Mouse (Mus musculus) lung, embryonic 14.5 days (tissue): ENCODE results near the gene Msh5. TPM values are rescaled to one million over a fixed set of nuclear protein-coding genes. Genes with fewer than 3 reads are reported as not detected.
"Not testable (repeated sequence)": the region's sequence is repeated elsewhere in the genome, so short reads cannot be mapped to it uniquely, and the experiment has no call there.

ENCODE experiments used
- ATAC-seq: fragments of 200-750 bp; cut with Nextera tagmentation; 2 replicates; pipeline ENCODE4 v1.8.0; 2017; ENCODE audit warnings: mild to moderate bottlenecking, moderate TSS enrichment, moderate library complexity; ENCODE audit not compliant: insufficient read depth
- DNase-seq: peaks from one replicate; pipeline ENCODE4 v3.0.0-alpha.2; 2015
- H3K27ac ChIP-seq: fragments of 300-500 bp; sonication (generic); 2 replicates; pipeline ENCODE4 v1.5.1; 2014; ENCODE audit warnings: low read depth, mild to moderate bottlenecking, moderate library complexity
- H3K27me3 ChIP-seq: fragments of 300-500 bp; sonication (generic); 2 replicates; pipeline ENCODE4 v1.6.1; 2014; ENCODE audit warnings: low read length, control low read depth; ENCODE audit not compliant: insufficient read depth
- H3K36me3 ChIP-seq: fragments of 300-500 bp; sonication (generic); 2 replicates; pipeline ENCODE4 v1.6.1; 2014; ENCODE audit warnings: control low read depth; ENCODE audit not compliant: insufficient read depth
- H3K4me1 ChIP-seq: fragments of 300-500 bp; sonication (generic); 2 replicates; pipeline ENCODE4 v1.6.1; 2014; ENCODE audit warnings: antibody characterized with exemption, control low read depth; ENCODE audit not compliant: insufficient read depth
- H3K4me2 ChIP-seq: fragments of 300-500 bp; sonication (generic); 2 replicates; pipeline ENCODE4 v1.6.1; 2014; ENCODE audit warnings: mild to moderate bottlenecking
- H3K4me3 ChIP-seq: fragments of 300-500 bp; sonication (generic); 2 replicates; pipeline ENCODE4 v1.5.1; 2014; ENCODE audit warnings: low read depth, low read length
- H3K9ac ChIP-seq: fragments of 300-500 bp; sonication (generic); 2 replicates; pipeline ENCODE4 v1.6.1; 2014
- H3K9me3 ChIP-seq: fragments of 300-500 bp; sonication (generic); 2 replicates; pipeline ENCODE4 v1.6.1; 2016; ENCODE audit warnings: low read depth, low read length, control low read depth
- CTCF ChIP-seq: IDR thresholded peaks from 2 replicates; pipeline ENCODE4 v1.5.1; 2016; ENCODE audit warnings: antibody characterized with exemption, low read depth
- WGBS: fragments of 180-500 bp; shearing (Covaris S2); extraction: QIAGEN DNeasy Blood & Tissue Kit; methylation state at CpG from one replicate; pipeline ENCODE4 v1.1.7; 2014; 5-methylcytosine and 5-hydroxymethylcytosine counted together
- polyA plus RNA-seq: library from polyadenylated mRNA; unstranded; fragments of >200 nt; fragmentation: Nextera tagmentation; extraction: Ambion mirVana; gene quantifications from 2 replicates; pipeline ENCODE4 v1.2.1, GENCODE M21; 2014

Msh5 gene
- polyA plus RNA-seq, 1 experiment from 2014 or later = 4.6 TPM

DNA sequence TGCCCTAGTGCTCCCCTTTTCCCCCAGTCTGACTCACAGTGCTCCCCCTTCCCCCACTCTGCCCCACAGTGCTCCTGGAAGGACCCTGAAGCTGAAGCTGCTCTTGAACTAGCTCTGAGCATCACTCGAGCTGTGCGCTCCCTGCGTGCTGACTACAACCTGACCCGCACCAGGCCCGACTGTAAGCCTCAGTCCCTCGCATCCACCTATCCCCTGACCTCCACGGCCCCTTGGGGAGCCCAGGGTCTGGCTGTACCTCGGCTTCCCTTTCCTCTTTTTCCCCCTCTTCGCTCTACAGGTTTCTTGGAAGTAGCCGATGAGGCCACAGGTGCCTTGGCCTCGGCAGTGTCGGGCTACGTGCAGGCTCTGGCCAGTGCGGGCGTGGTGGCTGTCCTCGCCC, 31.2 kb downstream of the Msh5 start:
- no peaks in the 10 kb centered on the region for H3K4me1 ChIP-seq
- H3K27ac ChIP-seq = no peak overlapping the region
- H3K36me3 ChIP-seq = peaks cover 72% of the 10 kb centered on the region
- no peak for ATAC-seq
- WGBS = 91% methylated on average over 16 of the region's 16 CpGs
- H3K27me3 ChIP-seq = no peaks in the 10 kb centered on the region
- no peak for DNase-seq
- no peaks in the 10 kb centered on the region for H3K9me3 ChIP-seq
- no peak for TF ChIP-seq CTCF
- H3K4me2 ChIP-seq = no peak overlapping the region
- H3K4me3 ChIP-seq = no peak overlapping the region
- H3K9ac ChIP-seq = no peak overlapping the region

DNA sequence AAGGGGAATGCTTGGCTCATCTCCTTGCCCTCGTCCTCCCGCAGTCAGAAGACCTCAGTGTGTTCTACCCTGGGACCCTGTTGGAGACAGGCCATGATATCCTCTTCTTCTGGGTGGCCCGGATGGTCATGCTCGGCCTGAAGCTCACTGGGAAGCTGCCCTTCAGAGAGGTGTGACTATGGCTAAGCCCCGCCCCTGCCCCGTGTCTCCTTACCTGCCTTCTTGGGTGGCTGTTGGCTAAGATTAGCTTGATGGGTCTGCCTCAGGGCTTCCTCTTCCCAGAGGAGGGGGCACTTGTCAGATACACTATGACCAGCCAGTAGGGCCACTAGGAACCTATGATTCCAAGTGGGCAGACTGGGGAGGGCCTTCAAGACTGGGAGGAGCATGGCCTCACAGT, 33.3 kb downstream of the Msh5 start:
- Histone ChIP-seq H3K9ac (no peak overlapping the region), H3K27me3 (no peaks in the 10 kb centered on the region), H3K4me1 (no peaks in the 10 kb centered on the region), H3K4me2 (no peak overlapping the region), H3K36me3 (peaks cover 93% of the 10 kb centered on the region), H3K9me3 (no peaks in the 10 kb centered on the region), H3K4me3 (no peak overlapping the region), H3K27ac (no peak overlapping the region)
- no peak for DNase-seq
- TF ChIP-seq CTCF = no peak
- no peak for ATAC-seq
- WGBS = 71% methylated on average over 6 of the region's 6 CpGs

- 77% methylated on average over 13 of the region's 13 CpGs for WGBS
- ATAC-seq (no peak), DNase-seq (no peak)
- Histone ChIP-seq H3K4me2 (no peak overlapping the region), H3K27me3 (no peaks in the 10 kb centered on the region), H3K9me3 (no peaks in the 10 kb centered on the region), H3K4me3 (no peak overlapping the region), H3K4me1 (no peaks in the 10 kb centered on the region), H3K36me3 (peaks cover 97% of the 10 kb centered on the region), H3K9ac (no peak overlapping the region), H3K27ac (no peak overlapping the region)
- TF ChIP-seq CTCF = no peak
Measured at GRCm38 (mm10) chr17:35012430-35012829, 34.1 kb downstream of the Msh5 start.

- Histone ChIP-seq H3K9me3 (no peaks in the 10 kb centered on the region), H3K9ac (no peak overlapping the region), H3K4me1 (no peaks in the 10 kb centered on the region), H3K27me3 (no peaks in the 10 kb centered on the region), H3K4me3 (no peak overlapping the region), H3K4me2 (no peak overlapping the region), H3K36me3 (peaks cover 99% of the 10 kb centered on the region), H3K27ac (no peak overlapping the region)
- TF ChIP-seq CTCF = no peak
- ATAC-seq (no peak), DNase-seq (no peak)
- WGBS = 86% methylated on average over 8 of the region's 8 CpGs
Measured at GRCm38 (mm10) chr17:35011440-35011839, 35.1 kb downstream of the Msh5 start.

DNA sequence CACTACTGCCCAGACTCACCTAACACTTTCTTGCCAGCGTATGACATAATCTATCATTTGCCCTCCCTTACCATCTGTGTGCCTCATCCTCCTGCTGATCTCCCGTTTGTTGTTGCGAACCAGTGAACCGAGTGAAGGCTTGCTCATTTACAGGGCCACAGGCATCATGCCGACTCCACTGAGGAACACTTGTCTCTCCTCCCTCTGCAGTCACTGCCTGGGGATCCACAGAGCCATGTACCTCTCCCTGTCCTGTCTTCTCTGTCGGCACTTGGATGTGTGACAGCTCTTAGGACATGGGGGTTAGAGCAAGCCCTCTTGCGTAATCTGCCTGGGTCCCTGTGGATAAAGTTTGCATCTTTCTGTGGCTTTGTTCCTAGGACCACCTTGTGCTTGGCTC, 37.0 kb downstream of the Msh5 start:
- peaks cover 96% of the 10 kb centered on the region for H3K36me3 ChIP-seq
- no peaks in the 10 kb centered on the region for H3K27me3 ChIP-seq
- H3K4me3 ChIP-seq = no peak overlapping the region
- no peak overlapping the region for H3K27ac ChIP-seq
- no peaks in the 10 kb centered on the region for H3K4me1 ChIP-seq
- no peaks in the 10 kb centered on the region for H3K9me3 ChIP-seq
- no peak overlapping the region for H3K9ac ChIP-seq
- ATAC-seq (no peak), DNase-seq (no peak)
- WGBS = 85% methylated on average over 7 of the region's 7 CpGs
- TF ChIP-seq CTCF = no peak
- H3K4me2 ChIP-seq = no peak overlapping the region

DNA sequence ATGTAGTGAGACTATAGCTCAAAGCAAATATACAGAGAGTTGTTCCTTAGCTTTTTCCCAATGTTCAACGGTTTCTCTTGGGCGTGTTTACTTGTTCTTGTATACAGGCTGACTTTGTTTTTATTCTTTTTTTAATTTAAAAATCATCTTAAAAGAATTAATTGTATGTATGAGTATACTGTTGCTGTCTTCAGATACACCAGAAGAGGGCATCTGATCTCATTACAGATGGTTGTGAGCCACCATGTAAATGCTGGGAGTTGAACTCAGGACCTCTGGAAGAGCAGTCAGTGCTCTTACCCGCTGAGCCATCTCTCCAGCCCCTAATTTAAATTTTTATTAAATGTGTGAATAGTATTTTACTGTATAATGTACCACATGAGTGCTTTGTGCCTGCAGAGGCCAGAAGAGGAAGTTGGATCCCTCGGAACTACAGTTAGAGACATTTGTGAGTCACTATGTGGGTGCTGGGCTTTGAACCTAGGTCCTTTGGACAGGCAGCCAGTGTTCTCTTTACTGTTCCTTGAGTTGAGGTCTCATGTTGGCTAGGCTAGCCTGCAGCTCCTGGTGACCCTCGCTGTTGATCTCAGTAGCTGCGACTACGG, 39.1 kb downstream of the Msh5 start:
- Histone ChIP-seq H3K4me3 (no peak overlapping the region), H3K4me2 (no peak overlapping the region), H3K9me3 (no peaks in the 10 kb centered on the region), H3K36me3 (peaks cover 90% of the 10 kb centered on the region), H3K4me1 (peaks cover 9% of the 10 kb centered on the region), H3K27ac (no peak overlapping the region), H3K9ac (no peak overlapping the region), H3K27me3 (no peaks in the 10 kb centered on the region)
- WGBS = 94% methylated on average over 7 of the region's 7 CpGs
- ATAC-seq = no peak
- TF ChIP-seq CTCF = no peak
- DNase-seq = no peak

DNA sequence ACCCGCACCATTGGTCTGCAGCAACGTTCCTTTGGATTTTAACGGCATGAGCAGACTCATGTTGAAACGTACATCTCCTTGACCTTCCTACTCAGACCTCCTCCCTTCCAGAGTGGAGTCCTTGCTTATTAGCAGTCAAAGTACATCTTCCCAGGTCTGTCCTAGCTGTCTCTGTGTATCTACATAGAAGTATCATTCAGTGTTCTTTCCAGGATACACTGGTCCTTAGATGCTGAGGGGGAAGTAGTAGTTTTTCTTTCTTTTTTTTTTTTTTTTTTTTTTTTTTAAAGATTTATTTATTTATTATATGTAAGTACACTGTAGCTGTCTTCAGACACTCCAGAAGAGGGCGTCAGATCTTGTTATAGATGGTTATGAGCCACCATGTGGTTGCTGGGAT, 40.6 kb downstream of the Msh5 start:
- not testable (repeated sequence) for DNase-seq, ATAC-seq, H3K27me3 ChIP-seq, H3K27ac ChIP-seq, H3K9ac ChIP-seq, H3K9me3 ChIP-seq, H3K4me3 ChIP-seq, H3K4me2 ChIP-seq
- Histone ChIP-seq H3K4me1 (peaks cover 10% of the 10 kb centered on the region), H3K36me3 (peaks cover 74% of the 10 kb centered on the region)
- 92% methylated on average over 4 of the region's 5 CpGs for WGBS

- peaks cover 67% of the 10 kb centered on the region for H3K36me3 ChIP-seq
- no peaks in the 10 kb centered on the region for H3K9me3 ChIP-seq
- H3K27me3 ChIP-seq = no peaks in the 10 kb centered on the region
- ATAC-seq (no peak), DNase-seq (no peak)
- WGBS = 87% methylated on average over 10 of the region's 10 CpGs
- H3K9ac ChIP-seq = no peak overlapping the region
- H3K27ac ChIP-seq = no peak overlapping the region
- peaks cover 10% of the 10 kb centered on the region for H3K4me1 ChIP-seq
- H3K4me3 ChIP-seq = no peak overlapping the region
- H3K4me2 ChIP-seq = no peak overlapping the region
- TF ChIP-seq CTCF = no peak
Measured at GRCm38 (mm10) chr17:35005158-35005557, 41.4 kb downstream of the Msh5 start.
